Mouse (Mus musculus) brain, embryonic 14.5 days (tissue): Measurements from ENCODE around the gene Ptprk.

ENCODE experiments used
- CTCF ChIP-seq: fragments of 200-500 bp; IDR thresholded peaks from 2 replicates; pipeline ENCODE4 v1.5.1; 2012; ENCODE audit warnings: inconsistent platforms, mild to moderate bottlenecking, moderate library complexity, borderline replicate concordance; ENCODE audit not compliant: insufficient read depth, insufficient read length; ENCODE audit errors: extremely low read depth
- POLR2A ChIP-seq: fragments of 200-500 bp; IDR thresholded peaks from 2 replicates; pipeline ENCODE4 v1.6.1; 2012; ENCODE audit warnings: mild to moderate bottlenecking, inconsistent platforms, borderline replicate concordance; ENCODE audit not compliant: poor library complexity, insufficient read depth, insufficient read length, severe bottlenecking; ENCODE audit errors: extremely low read depth

DNA sequence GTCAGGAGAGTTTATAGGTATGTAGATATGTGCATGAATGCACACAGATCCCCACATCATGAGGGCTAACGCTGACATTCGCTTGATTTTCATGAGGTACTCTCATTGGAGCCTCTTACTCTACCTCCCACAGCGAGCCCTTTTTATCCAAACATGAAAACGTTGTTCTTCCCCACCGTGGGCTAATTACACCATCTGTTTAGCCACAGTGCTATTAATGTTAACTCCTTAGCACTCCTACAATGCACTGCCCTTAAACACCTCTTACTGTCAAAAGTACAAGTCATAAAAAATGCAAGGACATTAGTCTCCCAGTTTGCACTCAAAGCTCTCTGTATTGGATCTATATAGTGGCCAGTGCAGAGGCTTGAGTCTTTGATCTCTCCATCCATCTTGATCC is 70.7 kb downstream of the Ptprk start:
- TF ChIP-seq POLR2A, result no peak
- TF ChIP-seq CTCF, result no peak
